Mouse (Mus musculus): Measurements from ENCODE around the gene Heca. TPM values are rescaled to one million over a fixed set of nuclear protein-coding genes. Genes with fewer than 3 reads are reported as not detected.
"Not testable (repeated sequence)": the region's sequence is repeated elsewhere in the genome, so short reads cannot be mapped to it uniquely, and the experiment has no call there.

Heca gene
- 10 to 100 TPM; 28.9 to 29.5 TPM for total RNA-seq (2021)
- long read RNA-seq, experiment 1, full-length matches to known transcripts = 48 of 54 reads
- long read RNA-seq, experiment 1, partial matches to known transcripts = 4 of 54 reads
- long read RNA-seq, experiment 1, other reads (novel, unspliced or antisense) = 2 of 54 reads
- long read RNA-seq, experiment 2, full-length matches to known transcripts = 36 of 42 reads
- long read RNA-seq, experiment 2, partial matches to known transcripts = 2 of 42 reads
- long read RNA-seq, experiment 2, other reads (novel, unspliced or antisense) = 4 of 42 reads

- DNase-seq (ENCODE audit: extremely low spot score in 1 of 2, low spot score in 2 of 2) = peak; percentile 87 to 89
- intact Hi-C loops (cut with DNase I) = loop anchor here (2.0 to 10.0 kb wide), 2 partner anchors 73 to 107 kb away; partner anchors contain the start of gene Reps1
- H3K27ac ChIP-seq = peak within 1 kb of the TSS; percentile 81
- TF ChIP-seq CTCF (IDR thresholded peaks at IDR 0.05) = no peak
- peak within 1 kb of the TSS; percentile 86 for H3K4me3 ChIP-seq
Observed at GRCm38 (mm10) chr10:17947960-17948730, at the start of gene Heca. Heca (minus strand) TSS chr10:17948067.

GRCm38 (mm10) chr10:17990576-17990975 lies 42.7 kb upstream of the Heca start:
- H3K4me3 ChIP-seq = no peak overlapping the region
- DNase-seq (ENCODE audit: extremely low spot score in 1 of 2, low spot score in 2 of 2) = no peak
- no peak for TF ChIP-seq CTCF (IDR thresholded peaks at IDR 0.05)
- no peak overlapping the region for H3K27ac ChIP-seq
- intact Hi-C loops (cut with DNase I) = no loop called here

DNA sequence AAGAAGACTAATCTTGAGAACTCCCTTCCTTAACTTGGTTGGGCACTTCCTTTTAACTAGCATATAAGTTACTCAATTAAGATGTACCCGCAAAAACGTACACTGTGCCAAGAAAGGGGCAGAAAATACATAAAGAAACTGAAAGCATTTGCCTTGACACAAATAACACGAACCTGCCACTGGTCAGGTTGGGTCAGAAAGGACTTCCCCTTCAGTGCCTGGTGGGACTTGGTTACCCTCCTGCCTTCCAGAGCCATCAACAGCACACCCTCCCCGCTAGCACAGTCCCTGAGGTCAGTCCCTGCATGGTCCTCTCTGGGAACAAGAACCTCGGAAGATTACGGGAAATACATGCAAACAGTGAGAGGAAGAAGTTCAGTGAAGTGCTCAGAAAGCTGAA lies 41.3 kb upstream of the Heca start:
- no peak for DNase-seq (ENCODE audit: extremely low spot score in 1 of 2, low spot score in 2 of 2)
- no peak for TF ChIP-seq CTCF (IDR thresholded peaks at IDR 0.05)

DNA sequence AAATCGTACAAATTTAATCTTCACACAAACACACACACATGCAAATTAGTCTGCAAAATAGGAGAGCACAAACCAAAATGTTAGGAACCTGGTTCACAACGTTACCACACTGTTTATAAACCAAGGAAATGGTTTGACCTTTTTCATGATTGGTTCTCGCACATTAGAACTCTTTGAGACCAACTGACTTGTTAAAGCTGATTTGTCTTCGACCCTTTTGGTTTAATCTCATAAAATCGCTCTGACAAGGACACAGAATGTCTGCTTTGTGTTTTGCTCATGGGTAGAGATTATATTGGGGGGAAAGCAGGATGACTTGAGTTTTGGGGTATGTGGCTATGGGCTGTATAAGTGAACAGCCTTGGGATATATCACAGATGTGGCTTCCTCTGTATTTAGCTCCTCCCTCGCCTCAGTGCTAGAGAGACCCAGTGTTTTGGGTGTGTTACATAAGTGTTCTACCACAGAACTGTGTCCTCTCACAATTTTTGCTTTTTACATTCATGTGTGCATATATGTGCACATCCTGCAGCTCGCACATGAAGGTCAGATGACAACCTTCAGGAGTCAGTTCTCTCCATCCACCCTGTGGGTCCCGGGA lies 40.1 kb upstream of the Heca start:
- TF ChIP-seq CTCF (IDR thresholded peaks at IDR 0.05) = no peak
- intact Hi-C loops (cut with DNase I) = no loop called here
- no peak overlapping the region for H3K27ac ChIP-seq
- no peak overlapping the region for H3K4me3 ChIP-seq
- DNase-seq (ENCODE audit: extremely low spot score in 1 of 2, low spot score in 2 of 2) = no peak

More for the DNA sequence above, 41.3 kb upstream of the Heca start:
- intact Hi-C loops (cut with DNase I) = no loop called here
- Histone ChIP-seq H3K27ac (no peak overlapping the region), H3K4me3 (no peak overlapping the region)

GRCm38 (mm10) chr10:17983313-17983712 lies 35.4 kb upstream of the Heca start:
- no peak for TF ChIP-seq CTCF (IDR thresholded peaks at IDR 0.05)
- no peak overlapping the region for H3K27ac ChIP-seq
- intact Hi-C loops (cut with DNase I) = no loop called here
- DNase-seq (ENCODE audit: extremely low spot score in 1 of 2, low spot score in 2 of 2) = no peak
- H3K4me3 ChIP-seq = no peak overlapping the region

GRCm38 (mm10) chr10:17966090-17966489 lies 18.2 kb upstream of the Heca start:
- intact Hi-C loops (cut with DNase I) = no loop called here
- no peak for TF ChIP-seq CTCF (IDR thresholded peaks at IDR 0.05)
- DNase-seq (ENCODE audit: extremely low spot score in 1 of 2, low spot score in 2 of 2) = no peak
- Histone ChIP-seq H3K27ac (no peak overlapping the region), H3K4me3 (no peak overlapping the region)

DNA sequence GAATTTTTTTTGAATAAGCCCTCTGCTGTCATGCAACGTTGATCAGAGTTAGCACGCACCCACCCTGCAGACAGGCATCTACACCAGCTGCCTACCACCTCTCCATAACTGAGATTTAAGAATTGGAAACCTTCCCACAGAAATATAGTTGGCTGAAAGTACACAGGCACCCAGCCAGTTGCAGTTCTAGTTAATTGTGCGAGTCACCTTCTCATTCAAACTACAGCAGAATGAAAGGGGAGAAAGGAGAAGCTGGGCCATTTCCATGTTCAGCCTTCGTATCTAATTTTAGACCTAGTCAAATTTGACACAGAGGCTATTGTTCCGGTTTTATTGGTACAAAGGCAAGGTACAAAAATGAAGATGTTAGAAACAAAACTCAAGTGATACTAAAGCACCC lies 2.9 kb upstream of the Heca start:
- no peak overlapping the region for H3K27ac ChIP-seq
- H3K4me3 ChIP-seq = no peak overlapping the region
- DNase-seq (ENCODE audit: extremely low spot score in 1 of 2, low spot score in 2 of 2) = peak; percentile 15 to 22
- intact Hi-C loops (cut with DNase I) = loop anchor here (1.0 kb wide), 1 partner anchor 58 kb away; no protein-coding TSS in a partner anchor
- TF ChIP-seq CTCF (IDR thresholded peaks at IDR 0.05) = no peak

- H3K27ac ChIP-seq = peak overlapping the region; percentile 81
- no peak for TF ChIP-seq CTCF (IDR thresholded peaks at IDR 0.05)
- intact Hi-C loops (cut with DNase I) = loop anchor here (10.0 kb wide), 1 partner anchor 107 kb away; the partner anchor contains the start of gene Reps1
- peak; percentile 70 to 73 for DNase-seq (ENCODE audit: extremely low spot score in 1 of 2, low spot score in 2 of 2)
- H3K4me3 ChIP-seq = peak overlapping the region; percentile 86
Observed at GRCm38 (mm10) chr10:17947175-17947906, 526 bp downstream of the Heca start.

DNA sequence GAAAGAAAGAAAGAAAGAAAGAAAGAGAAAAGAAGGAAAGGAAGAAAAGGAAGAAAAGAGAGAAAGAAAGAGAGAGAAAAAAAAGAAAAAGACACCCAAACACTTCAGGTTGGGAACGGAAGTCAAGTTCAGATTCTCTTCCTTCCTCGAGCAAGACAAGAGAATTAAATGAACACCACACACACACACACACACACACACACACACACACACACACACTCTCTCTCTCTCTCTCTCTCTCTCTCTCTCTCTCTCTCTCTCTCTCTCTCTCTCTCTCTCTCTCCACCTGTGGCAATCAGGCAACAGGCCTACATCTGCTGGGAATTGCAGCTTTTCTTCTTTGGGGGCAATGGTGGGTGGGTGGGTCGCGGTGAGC lies 1.1 kb downstream of the Heca start:
- not testable (repeated sequence) for DNase-seq (ENCODE audit: extremely low spot score in 1 of 2, low spot score in 2 of 2); H3K27ac ChIP-seq
- peak overlapping the region; percentile 86 for H3K4me3 ChIP-seq
- intact Hi-C loops (cut with DNase I) = loop anchor here (10.0 kb wide), 1 partner anchor 108 kb away; the partner anchor contains the start of gene Reps1

DNA sequence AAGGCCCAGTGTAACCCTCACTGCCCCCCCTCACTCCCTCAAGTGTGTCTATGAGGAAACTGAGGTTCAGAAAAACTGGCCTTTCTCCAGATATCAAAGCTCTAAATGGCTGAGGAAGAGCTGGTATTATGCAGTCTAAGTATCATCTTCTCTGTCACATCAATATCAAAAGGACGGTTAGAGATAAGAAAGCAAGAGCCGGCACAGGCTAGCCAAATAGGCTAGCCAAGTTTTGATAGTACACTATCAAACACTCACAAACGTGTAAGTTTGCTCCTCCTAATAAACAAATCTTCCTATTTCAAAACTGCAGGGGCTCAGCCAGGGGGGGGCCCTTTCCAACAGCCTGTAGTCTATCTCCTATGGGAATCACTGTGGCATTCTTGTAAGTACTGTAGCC lies 1.8 kb downstream of the Heca start:
- intact Hi-C loops (cut with DNase I) = loop anchor here (10.0 kb wide), 1 partner anchor 109 kb away; the partner anchor contains the start of gene Reps1
- no peak for DNase-seq (ENCODE audit: extremely low spot score in 1 of 2, low spot score in 2 of 2)
- H3K27ac ChIP-seq = no peak overlapping the region
- TF ChIP-seq CTCF (IDR thresholded peaks at IDR 0.05) = no peak
- H3K4me3 ChIP-seq = peak overlapping the region; percentile 35

GRCm38 (mm10) chr10:17933622-17934021 lies 14.2 kb downstream of the Heca start:
- H3K4me3 ChIP-seq = no peak overlapping the region
- no peak for DNase-seq (ENCODE audit: extremely low spot score in 1 of 2, low spot score in 2 of 2)
- TF ChIP-seq CTCF (IDR thresholded peaks at IDR 0.05) = no peak
- intact Hi-C loops (cut with DNase I) = no loop called here
- no peak overlapping the region for H3K27ac ChIP-seq
